Comparison of ENCODE assay signal across 11 mouse cellular contexts in the genomic region with DNA sequence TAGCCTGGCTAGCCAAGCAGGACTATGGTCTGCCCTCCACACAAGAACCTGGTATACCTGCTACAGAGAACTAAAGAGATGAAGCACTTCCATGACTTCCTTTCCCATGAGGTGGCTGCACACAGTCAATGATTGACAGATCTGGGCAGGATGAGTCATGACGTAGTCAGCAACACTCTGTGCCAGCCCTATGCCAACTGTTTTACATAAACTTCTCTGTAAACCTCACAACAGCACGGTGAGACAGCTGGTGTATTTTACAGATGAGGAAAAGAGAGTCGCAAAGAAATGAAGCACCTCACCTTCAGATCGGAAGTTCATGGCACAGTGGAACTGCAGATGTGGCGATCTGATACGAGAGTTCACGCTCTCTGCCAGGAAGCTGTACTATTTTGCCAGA. TPM values are rescaled to one million over a fixed set of nuclear protein-coding genes. Genes with fewer than 3 reads are reported as not detected.
DNase-seq lines count a peak whose midpoint lies in the region; ATAC-seq lines count a peak whose summit lies in the region.
"Had no signal": no experiment of that assay in that cellular context is flagged by ENCODE, and none has a peak within 500 bp of the region (broad histone marks: within the 10 kb centered on the region; RNA-seq: fewer than 3 reads in every experiment).

No protein-coding gene starts in this region.

- H3K4me1 ChIP-seq in forebrain, embryonic 14.5 days (ENCODE audit: control insufficient read depth, insufficient read depth, low read length): no peaks in the 10 kb centered on the region
- H3K4me1 ChIP-seq in forebrain, embryonic 10.5 days: no peaks in the 10 kb centered on the region
- H3K4me1 ChIP-seq in hindbrain, embryonic 12.5 days: no peaks in the 10 kb centered on the region

- H3K4me3 ChIP-seq in forebrain, embryonic 14.5 days (ENCODE audit: low read depth, low read length): no peak overlapping the region
- H3K4me3 ChIP-seq in forebrain, embryonic 10.5 days: no peak overlapping the region
- no peak overlapping the region for H3K4me3 ChIP-seq in hindbrain, embryonic 12.5 days

- WGBS in forebrain, embryonic 14.5 days: 84% methylated on average over 7 of the region's 7 CpGs
- WGBS in forebrain, embryonic 10.5 days: 93% methylated on average over 7 of the region's 7 CpGs
- 89% methylated on average over 7 of the region's 7 CpGs for WGBS in hindbrain, embryonic 12.5 days

- no peaks in the 10 kb centered on the region for H3K36me3 ChIP-seq in forebrain, embryonic 14.5 days (ENCODE audit: control insufficient read depth, insufficient read depth, low read length)
- H3K36me3 ChIP-seq in forebrain, embryonic 10.5 days (replicated peaks): no peaks in the 10 kb centered on the region
- no peaks in the 10 kb centered on the region for H3K36me3 ChIP-seq in hindbrain, embryonic 12.5 days

- no peak overlapping the region for H3K9ac ChIP-seq in forebrain, embryonic 14.5 days (ENCODE audit: low read length)
- H3K9ac ChIP-seq in hindbrain, embryonic 12.5 days: no peak overlapping the region
- H3K9ac ChIP-seq: liver, embryonic 14.5 days had no signal

- no peaks in the 10 kb centered on the region for H3K27me3 ChIP-seq in forebrain, embryonic 14.5 days (replicated peaks; ENCODE audit: control insufficient read depth, insufficient read depth, low read length)
- no peaks in the 10 kb centered on the region for H3K27me3 ChIP-seq in forebrain, embryonic 10.5 days (ENCODE audit: poor library complexity, severe bottlenecking)
- no peaks in the 10 kb centered on the region for H3K27me3 ChIP-seq in hindbrain, embryonic 12.5 days

- no peak overlapping the region for H3K4me2 ChIP-seq in forebrain, embryonic 14.5 days (ENCODE audit: low read length)
- no peak overlapping the region for H3K4me2 ChIP-seq in hindbrain, embryonic 12.5 days (replicated peaks)

- H3K9me3 ChIP-seq in forebrain, embryonic 14.5 days (replicated peaks; ENCODE audit: control insufficient read depth, low read length): peaks cover 6% of the 10 kb centered on the region; the same call in 1 of the 2 replicates
- H3K9me3 ChIP-seq in forebrain, embryonic 10.5 days: peaks cover 8% of the 10 kb centered on the region
- no peaks in the 10 kb centered on the region for H3K9me3 ChIP-seq in hindbrain, embryonic 12.5 days (replicated peaks)

- peak; percentile 57; the same call in 1 of the 2 replicates for ATAC-seq in forebrain, embryonic 14.5 days
- ATAC-seq in common myeloid progenitor, adult 5-6 weeks (replicated peaks; ENCODE audit: low read depth, poor library complexity, severe bottlenecking): 0 out of 2 replicates have a peak, but pooled peaks have one; percentile 5
- ATAC-seq in hindbrain, embryonic 12.5 days (ENCODE audit: low FRiP score): no peak
- no peak for ATAC-seq in granulocyte monocyte progenitor cell, adult 5-6 weeks (replicated peaks; ENCODE audit: poor library complexity, severe bottlenecking)
- ATAC-seq: intestine, postnatal 0 days had no signal

- no peak overlapping the region for H3K27ac ChIP-seq in forebrain, embryonic 14.5 days (ENCODE audit: low read depth, low read length)
- no peak overlapping the region for H3K27ac ChIP-seq in forebrain, embryonic 10.5 days
- H3K27ac ChIP-seq in hindbrain, embryonic 12.5 days: no peak overlapping the region
- H3K27ac ChIP-seq: liver, embryonic 14.5 days had no signal

- DNase-seq in forebrain, embryonic 14.5 days (ENCODE audit: low spot score): peak; percentile 63
- no peak for DNase-seq in forebrain, embryonic 10.5 days (ENCODE audit: extremely low spot score, low spot score)
- peak; percentile 76 for DNase-seq in 3T3-L1 (ENCODE audit: low read depth, low spot score)
- peak; percentile 18 to 45 for DNase-seq in kidney, postnatal 4 days
- DNase-seq in heart, postnatal 4 days: no peak
- DNase-seq: adrenal gland, postnatal 14 days had no signal

RNA-seq across cellular contexts. Expression of a gene that starts 47.8 kb away (rescaled TPM):
- polyA plus RNA-seq in forebrain, embryonic 14.5 days (2014; fragmentation: Nextera tagmentation; extraction: Ambion mirVana): 0.08 and 0.12 TPM in 2 replicates
- polyA plus RNA-seq in forebrain, embryonic 10.5 days (2016; fragmentation: Nextera tagmentation; extraction: Ambion mirVana): 0.05 TPM in 1 of 2 replicates, not detected in the other
- total RNA-seq in common myeloid progenitor, adult 5-6 weeks (2017): 8.1 and 14.9 TPM in 2 replicates
- polyA plus RNA-seq in hindbrain, embryonic 12.5 days (2016; fragmentation: Nextera tagmentation; extraction: Ambion mirVana): 1.1 and 1.5 TPM in 2 replicates
- not detected in 2 replicates for total RNA-seq in granulocyte monocyte progenitor cell, adult 5-6 weeks (2014; fragmentation: Nextera tagmentation)
- 0.72 and 3.1 TPM in 2 replicates for total RNA-seq in granulocyte monocyte progenitor cell, adult 5-6 weeks (2017)
- total RNA-seq in heart, postnatal 4 days (2021): 1 to 10 TPM; 1.2 to 1.5 TPM

Comparison
In these comparisons a context has a peak if more than half of its experiments do, and no peak if none do; other contexts are left out.
1. DNase-seq: peak in forebrain, embryonic 14.5 days (single experiment), 3T3-L1 (single experiment) and kidney, postnatal 4 days (2 of 2); none in forebrain, embryonic 10.5 days (single experiment) and heart, postnatal 4 days (single experiment).
2. ATAC-seq: peak in forebrain, embryonic 14.5 days (single experiment) and common myeloid progenitor, adult 5-6 weeks (single experiment); none in hindbrain, embryonic 12.5 days (single experiment) and granulocyte monocyte progenitor cell, adult 5-6 weeks (single experiment).